Mouse (Mus musculus) thymus, adult 2 months (tissue): ENCODE results near the gene Ppp1r12c. TPM values are rescaled to one million over a fixed set of nuclear protein-coding genes. Genes with fewer than 3 reads are reported as not detected.

Experiments used
- DNase-seq: peaks from one replicate; pipeline ENCODE4 v3.0.0; 2021
- H3K27ac ChIP-seq: fragments of 200-500 bp; 2 replicates; pipeline ENCODE4 v1.5.1; 2012; ENCODE audit warnings: low read length, control low read depth; ENCODE audit not compliant: control insufficient read depth, insufficient read depth
- H3K27me3 ChIP-seq: fragments of 200-500 bp; 2 replicates; pipeline ENCODE4 v1.6.1; 2012; ENCODE audit warnings: mild to moderate bottlenecking, low read length, moderate library complexity, mixed read lengths; ENCODE audit not compliant: control insufficient read depth, insufficient read depth
- H3K36me3 ChIP-seq: fragments of 200-500 bp; 2 replicates; pipeline ENCODE4 v1.6.1; 2012; ENCODE audit warnings: mild to moderate bottlenecking, low read length, moderate library complexity; ENCODE audit not compliant: control insufficient read depth, insufficient read depth
- H3K4me1 ChIP-seq: fragments of 200-500 bp; replicated peaks from 2 replicates; pipeline ENCODE4 v1.6.1; 2012; ENCODE audit warnings: low read length; ENCODE audit not compliant: control insufficient read depth, insufficient read depth
- H3K4me3 ChIP-seq: fragments of 200-500 bp; 2 replicates; pipeline ENCODE4 v1.5.1; 2012; ENCODE audit warnings: mild to moderate bottlenecking, low read length, control low read depth, moderate library complexity; ENCODE audit not compliant: control insufficient read depth, insufficient read depth
- CTCF ChIP-seq: fragments of 200-500 bp; IDR thresholded peaks from 2 replicates; pipeline ENCODE4 v1.5.1; 2012; ENCODE audit warnings: mild to moderate bottlenecking, control low read depth, low read length, moderate library complexity, borderline replicate concordance; ENCODE audit not compliant: control insufficient read depth, poor library complexity, insufficient read depth; ENCODE audit errors: extremely low read depth
- POLR2A ChIP-seq: fragments of 200-500 bp; IDR thresholded peaks from 2 replicates; pipeline ENCODE4 v1.6.1; 2012; ENCODE audit warnings: mild to moderate bottlenecking, low read length, control low read depth, moderate library complexity; ENCODE audit not compliant: control insufficient read depth, poor library complexity, insufficient read depth; ENCODE audit errors: extremely low read depth
- WGBS: fragments of 180-500 bp; shearing (Covaris S2); methylation state at CpG from one replicate; pipeline ENCODE4 v1.1.7; 2018; 5-methylcytosine and 5-hydroxymethylcytosine counted together
- polyA plus RNA-seq: library from polyadenylated mRNA; depleted of rRNA; stranded (reverse); fragments of >200 nt; gene quantifications from 2 replicates; pipeline ENCODE4 v1.2.3, GENCODE M21; 2012

The Ppp1r12c gene
- polyA plus RNA-seq, 1 experiment: 136 TPM

- TF ChIP-seq CTCF (peak; percentile 91), POLR2A (no peak)
Measured at GRCm38 (mm10) chr7:4509863-4510608, 8.6 kb upstream of the Ppp1r12c start.

GRCm38 (mm10) chr7:4508739-4509116, 7.2 kb upstream of the Ppp1r12c start:
- Histone ChIP-seq H3K36me3 (no peaks in the 10 kb centered on the region), H3K4me1 (peaks cover 14% of the 10 kb centered on the region), H3K4me3 (no peak overlapping the region), H3K27ac (peak overlapping the region; percentile 15; the same call in 1 of the 2 replicates), H3K27me3 (no peaks in the 10 kb centered on the region)
- WGBS: 79% methylated on average over 8 of the region's 8 CpGs
- no peak for DNase-seq
- TF ChIP-seq POLR2A: no peak
- TF ChIP-seq CTCF: no peak

More at GRCm38 (mm10) chr7:4509863-4510608, 8.6 kb upstream of the Ppp1r12c start:
- WGBS: 31% methylated on average over 24 of the region's 24 CpGs
- no peaks in the 10 kb centered on the region for H3K36me3 ChIP-seq
- peak; percentile 84 for DNase-seq
- H3K27ac ChIP-seq: peak overlapping the region; percentile 47; the same call in 1 of the 2 replicates
- H3K27me3 ChIP-seq: no peaks in the 10 kb centered on the region
- no peak overlapping the region for H3K4me3 ChIP-seq
- peaks cover 14% of the 10 kb centered on the region for H3K4me1 ChIP-seq

DNA sequence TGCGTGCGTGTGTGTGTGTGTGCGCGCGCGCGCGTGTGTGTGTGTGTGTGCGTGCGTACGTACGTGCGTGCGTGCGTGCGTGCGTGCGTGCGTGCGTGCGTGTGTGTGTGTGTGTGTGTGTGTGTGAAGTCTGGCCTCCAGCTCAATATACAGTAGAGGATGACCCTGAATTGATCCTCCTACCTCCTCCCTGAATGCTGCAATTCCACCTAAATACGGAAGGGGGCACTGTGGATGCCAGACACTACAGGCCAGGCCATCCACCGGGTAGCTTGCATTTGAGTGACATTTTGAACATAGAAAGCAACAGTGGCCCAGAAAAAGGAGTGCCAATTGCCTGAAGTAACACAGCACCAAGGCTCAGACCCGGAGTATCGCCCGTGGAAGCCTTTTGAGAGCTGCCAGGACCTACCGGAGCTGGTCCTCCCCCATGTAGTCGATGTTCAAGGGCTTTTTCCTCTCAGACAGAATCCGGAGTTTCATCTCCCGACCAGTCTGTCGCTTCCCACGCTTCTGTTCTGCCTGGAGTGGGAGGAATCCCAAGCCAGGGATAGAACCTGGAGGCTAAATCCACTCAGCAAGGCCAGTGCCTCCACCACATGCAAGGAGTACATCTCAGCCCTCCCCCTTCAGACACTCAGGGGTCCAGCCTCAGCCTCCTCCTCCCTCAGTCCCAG, 6.7 kb upstream of the Ppp1r12c start:
- Histone ChIP-seq H3K27ac (no peak overlapping the region), H3K4me3 (no peak overlapping the region), H3K36me3 (no peaks in the 10 kb centered on the region), H3K4me1 (peaks cover 14% of the 10 kb centered on the region), H3K27me3 (no peaks in the 10 kb centered on the region)
- no peak for DNase-seq
- TF ChIP-seq CTCF: no peak
- TF ChIP-seq POLR2A: no peak
- 69% methylated on average over 32 of the region's 32 CpGs for WGBS

GRCm38 (mm10) chr7:4507220-4507619, 5.7 kb upstream of the Ppp1r12c start:
- no peak for TF ChIP-seq POLR2A
- TF ChIP-seq CTCF: no peak
- peaks cover 17% of the 10 kb centered on the region for H3K4me1 ChIP-seq

GRCm38 (mm10) chr7:4504646-4505435, 3.4 kb upstream of the Ppp1r12c start:
- Histone ChIP-seq H3K4me1 (peaks cover 18% of the 10 kb centered on the region), H3K4me3 (no peak overlapping the region), H3K36me3 (no peaks in the 10 kb centered on the region), H3K27me3 (no peaks in the 10 kb centered on the region), H3K27ac (no peak overlapping the region)
- 54% methylated on average over 11 of the region's 11 CpGs for whole genome bisulfite sequencing
- DNase-seq: no peak
- TF ChIP-seq POLR2A (no peak), CTCF (no peak)

More at GRCm38 (mm10) chr7:4507220-4507619, 5.7 kb upstream of the Ppp1r12c start:
- no peaks in the 10 kb centered on the region for H3K36me3 ChIP-seq
- no peak for DNase-seq
- no peaks in the 10 kb centered on the region for H3K27me3 ChIP-seq
- H3K4me3 ChIP-seq: no peak overlapping the region
- no peak overlapping the region for H3K27ac ChIP-seq
- WGBS: 81% methylated on average over 3 of the region's 4 CpGs

GRCm38 (mm10) chr7:4503858-4504257, 2.4 kb upstream of the Ppp1r12c start:
- no peak overlapping the region for H3K4me3 ChIP-seq
- no peaks in the 10 kb centered on the region for H3K36me3 ChIP-seq
- 79% methylated on average over 5 of the region's 5 CpGs for WGBS
- H3K27ac ChIP-seq: no peak overlapping the region
- H3K4me1 ChIP-seq: peaks cover 19% of the 10 kb centered on the region
- TF ChIP-seq POLR2A (no peak), CTCF (no peak)
- no peaks in the 10 kb centered on the region for H3K27me3 ChIP-seq
- no peak for DNase-seq
